Mouse (Mus musculus) heart, embryonic 10.5 days (tissue): ENCODE data around the gene Ugt2b38. TPM values are rescaled to one million over a fixed set of nuclear protein-coding genes. Genes with fewer than 3 reads are reported as not detected.
"Not testable (repeated sequence)": the region's sequence is repeated elsewhere in the genome, so short reads cannot be mapped to it uniquely, and the experiment has no call there.

ENCODE experiments used
- DNase-seq: peaks from one replicate; pipeline ENCODE4 v3.0.0-alpha.2; 2017; ENCODE audit warnings: low spot score
- H3K27ac ChIP-seq: fragments of 300-500 bp; sonication (generic); 2 replicates; pipeline ENCODE4 v1.5.1; 2016; ENCODE audit warnings: mild to moderate bottlenecking
- H3K27me3 ChIP-seq: fragments of 300-500 bp; sonication (generic); 2 replicates; pipeline ENCODE4 v1.6.1; 2016; ENCODE audit warnings: mild to moderate bottlenecking; ENCODE audit not compliant: poor library complexity, insufficient read depth, severe bottlenecking
- H3K36me3 ChIP-seq: fragments of 300-500 bp; sonication (generic); 2 replicates; pipeline ENCODE4 v1.6.1; 2016; ENCODE audit warnings: mild to moderate bottlenecking, moderate library complexity
- H3K4me1 ChIP-seq: fragments of 300-500 bp; sonication (generic); 2 replicates; pipeline ENCODE4 v1.6.1; 2016; ENCODE audit warnings: mild to moderate bottlenecking
- H3K4me3 ChIP-seq: fragments of 300-500 bp; sonication (generic); 2 replicates; pipeline ENCODE4 v1.5.1; 2016; ENCODE audit warnings: mild to moderate bottlenecking, moderate library complexity
- H3K9me3 ChIP-seq: fragments of 300-500 bp; sonication (generic); 2 replicates; pipeline ENCODE4 v1.6.1; 2016; ENCODE audit warnings: mild to moderate bottlenecking, moderate library complexity
- WGBS: fragments of 180-500 bp; shearing (Covaris S2); methylation state at CpG from one replicate; pipeline ENCODE4 v1.1.7; 2016; 5-methylcytosine and 5-hydroxymethylcytosine counted together
- polyA plus RNA-seq: library from polyadenylated mRNA; unstranded; fragments of >200 nt; fragmentation: Nextera tagmentation; extraction: Ambion mirVana; gene quantifications from 2 replicates; pipeline ENCODE4 v1.2.1, GENCODE M21; 2016

The Ugt2b38 gene
- polyA plus RNA-seq, 1 experiment from 2014 or later: not detected

GRCm38 (mm10) chr5:87372788-87373501 is 51.1 kb downstream of the Ugt2b38 start:
- H3K27me3 ChIP-seq, DNase-seq, H3K36me3 ChIP-seq, H3K4me1 ChIP-seq, H3K4me3 ChIP-seq, H3K27ac ChIP-seq, H3K9me3 ChIP-seq: not testable (repeated sequence)
- WGBS: 59% methylated on average over 4 of the region's 4 CpGs

Other genes starting within 250 kb of the Ugt2b38 start
- gene Ugt2b37, start 169.4 kb downstream of the Ugt2b38 start, polyA plus RNA-seq: not detected in 2 replicates
- not detected in 2 replicates for gene Ugt2a3, start 87.0 kb downstream of the Ugt2b38 start, polyA plus RNA-seq
- not detected in 2 replicates for gene Ugt2a2, start 58.1 kb upstream of the Ugt2b38 start, polyA plus RNA-seq
- gene Gm43638, start 62.6 kb upstream of the Ugt2b38 start, polyA plus RNA-seq: not detected in 2 replicates
- gene Ugt2a1, start 66.7 kb upstream of the Ugt2b38 start, polyA plus RNA-seq: not detected in 2 replicates
- 0.18 TPM in 1 of 2 replicates, not detected in the other for gene Sult1b1, start 114.0 kb upstream of the Ugt2b38 start, polyA plus RNA-seq
- gene Sult1d1, start 144.8 kb upstream of the Ugt2b38 start, polyA plus RNA-seq: not detected in 2 replicates
- 0.15 TPM in 1 of 2 replicates, not detected in the other for gene Sult1e1, start 167.4 kb upstream of the Ugt2b38 start, polyA plus RNA-seq
- not detected in 2 replicates for gene Csn1s1, start 242.0 kb upstream of the Ugt2b38 start, polyA plus RNA-seq